Mouse (Mus musculus) Patski (cell line): Measurements from ENCODE around the gene R3hdml. TPM values are rescaled to one million over a fixed set of nuclear protein-coding genes. Genes with fewer than 3 reads are reported as not detected.

Source experiments
- ATAC-seq: fragments of 100-300 bp; one replicate; pipeline ENCODE4 v1.8.0; 2021
- CTCF ChIA-PET: fragments of 350-600 bp; sonication (Branson Sonifier 250); formaldehyde crosslinking; loops from one replicate; lab custom pipeline; 2022; ENCODE audit warnings: inconsistent platforms; lab: Charles Lee
- POLR2A ChIA-PET: fragments of 350-600 bp; sonication (Branson Sonifier 250); formaldehyde crosslinking; loops from one replicate; lab custom pipeline; 2022; ENCODE audit warnings: antibody characterized with exemption, inconsistent platforms; lab: Charles Lee
- DNase-seq: peaks from one replicate; pipeline ENCODE4 v3.0.0-alpha.2; 2011; ENCODE audit warnings: low read depth, low spot score
- H3K27me3 ChIP-seq: fragments of 371-371 bp; one replicate; pipeline ENCODE4 v1.5.1; 2021
- CTCF ChIP-seq: fragments of 100-300 bp; IDR thresholded peaks from one replicate; pipeline ENCODE4 v1.5.1; 2021
- in situ Hi-C: fragments of 300-500 bp; cut with MboI; formaldehyde crosslinking; loops from 3 replicates; pipeline ENCODE4 v1.11.1; 2018; ENCODE audit warnings: low pct_unique_long_range_greater_than_20kb, mixed read lengths
- polyA plus RNA-seq: library from polyadenylated mRNA; unstranded; gene quantifications from one replicate; pipeline ENCODE4 v1.2.3, GENCODE M21; 2021

R3hdml gene
- polyA plus RNA-seq, 1 experiment from 2014 or later: not detected

GRCm38 (mm10) chr2:163471710-163472465 is 20.2 kb upstream of the R3hdml start:
- H3K27me3 ChIP-seq: peaks cover 3% of the 10 kb centered on the region
- ATAC-seq (peak; percentile 59), DNase-seq (no peak)
- CTCF ChIA-PET: interaction anchor here (0.8 to 1.8 kb wide), 10 partner anchors 9 to 114 kb away, joined by 3 to 8 read pairs (median 4); no protein-coding TSS in a partner anchor
- POLR2A ChIA-PET: interaction anchor here (0.6 to 1.1 kb wide), 2 partner anchors 61 to 1199 kb away, joined by 3 to 4 read pairs; no protein-coding TSS in a partner anchor
- in situ Hi-C loops: loop anchor here (5.0 kb wide), 1 partner anchor 50 kb away; the partner anchor contains the start of gene Oser1
- no peak for TF ChIP-seq CTCF

DNA sequence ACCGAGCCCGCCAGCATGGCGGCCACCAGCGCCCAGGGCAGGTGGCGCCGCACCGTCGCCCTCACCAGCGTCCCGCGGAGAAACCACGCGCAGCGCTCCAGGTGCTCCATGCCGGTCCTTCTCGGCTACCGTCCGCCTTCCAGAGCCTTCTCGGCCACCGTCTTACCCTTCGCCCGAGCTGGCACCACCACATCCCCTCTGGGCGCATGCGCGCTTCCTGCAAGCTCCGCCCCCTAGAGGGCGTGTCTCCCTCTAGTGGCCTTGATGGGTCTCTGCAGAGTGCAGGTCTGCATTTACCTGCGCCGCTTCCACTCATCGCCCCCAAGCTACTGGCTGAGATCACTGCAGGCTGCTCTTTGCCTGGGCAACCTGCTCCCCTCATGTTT is 19.7 kb upstream of the R3hdml start, which contains the start of gene Fitm2:
Gene Fitm2, minus strand, starts transcription at position 164 of the 386 bp plus-strand sequence.
- POLR2A ChIA-PET: interaction anchor here (1.1 kb wide), 1 partner anchor 62 kb away, joined by 4 read pairs; no protein-coding TSS in a partner anchor
- in situ Hi-C loops: loop anchor here (5.0 kb wide), 1 partner anchor 50 kb away; the partner anchor contains the start of gene Oser1
- TF ChIP-seq CTCF: peak; percentile 99
- DNase-seq: peak; percentile 91
- ATAC-seq: peak; percentile 87
- CTCF ChIA-PET: interaction anchor here (1.1 to 1.8 kb wide), 9 partner anchors 8 to 114 kb away, joined by 3 to 8 read pairs (median 4); no protein-coding TSS in a partner anchor
- peaks cover 3% of the 10 kb centered on the region for H3K27me3 ChIP-seq

GRCm38 (mm10) chr2:163480191-163480825 is 11.8 kb upstream of the R3hdml start:
- ChIA-PET POLR2A (no interaction called here), CTCF (interaction anchor here (1.2 to 1.8 kb wide), 4 partner anchors 8 to 59 kb away, joined by 3 to 5 read pairs (median 4); partner anchors contain the start of gene Fitm2)
- H3K27me3 ChIP-seq: peaks cover 3% of the 10 kb centered on the region
- in situ Hi-C loops: no loop called here
- peak; percentile 27 for TF ChIP-seq CTCF
- DNase-seq (no peak), ATAC-seq (no peak)

DNA sequence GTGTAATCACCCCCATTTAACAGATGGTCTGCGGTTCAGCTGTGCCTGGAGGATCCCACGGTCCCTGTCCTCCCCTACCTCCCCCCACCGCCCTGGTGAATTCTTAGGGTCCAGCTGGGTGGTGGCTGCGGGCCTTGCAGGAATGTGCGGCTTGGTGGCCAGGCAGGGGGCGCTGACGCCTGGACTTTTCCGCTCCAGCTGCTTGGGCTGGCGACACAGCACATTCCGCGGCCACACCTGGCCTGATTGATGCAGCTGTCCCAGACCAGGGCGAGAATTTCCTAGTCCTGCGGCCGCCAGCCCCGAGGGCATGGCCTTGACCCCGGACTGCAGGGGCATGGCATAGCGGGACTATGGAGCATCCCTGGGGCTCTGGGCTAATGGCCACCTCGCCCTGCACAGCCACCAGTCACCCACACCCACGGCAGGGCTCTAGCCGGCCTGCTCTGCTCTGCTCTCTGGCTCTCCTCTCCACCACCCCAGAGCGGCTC is 10.5 kb upstream of the R3hdml start:
- ChIA-PET CTCF (interaction anchor here (1.3 kb wide), 1 partner anchor 9 kb away, joined by 8 read pairs; the partner anchor contains the start of gene Fitm2), POLR2A (no interaction called here)
- ATAC-seq (peak; percentile 35), DNase-seq (no peak)
- in situ Hi-C loops: no loop called here
- H3K27me3 ChIP-seq: peaks cover 5% of the 10 kb centered on the region
- no peak for TF ChIP-seq CTCF

DNA sequence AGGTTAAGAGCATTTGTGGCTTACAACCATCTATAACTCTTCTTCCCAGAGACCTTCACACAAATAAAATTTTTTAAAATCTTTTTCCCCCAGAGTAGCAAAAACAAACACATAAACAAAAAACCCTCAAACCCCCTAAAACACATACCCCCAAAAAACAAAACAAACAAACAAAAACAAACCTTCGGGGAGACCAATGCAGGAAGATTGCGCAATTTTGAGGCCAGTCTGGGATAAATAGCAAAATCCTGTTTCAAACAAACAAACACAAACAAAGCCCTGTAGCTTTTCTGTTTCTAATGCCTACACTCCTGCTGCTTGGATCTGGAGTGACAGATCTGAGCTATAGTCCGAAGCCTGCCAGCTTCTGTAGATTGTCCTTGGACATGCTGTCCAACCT is 4.8 kb upstream of the R3hdml start:
- TF ChIP-seq CTCF: no peak
- POLR2A ChIA-PET: no interaction called here
- DNase-seq: no peak
- CTCF ChIA-PET: no interaction called here
- ATAC-seq: no peak
- in situ Hi-C loops: no loop called here
- H3K27me3 ChIP-seq: peaks cover 15% of the 10 kb centered on the region

DNA sequence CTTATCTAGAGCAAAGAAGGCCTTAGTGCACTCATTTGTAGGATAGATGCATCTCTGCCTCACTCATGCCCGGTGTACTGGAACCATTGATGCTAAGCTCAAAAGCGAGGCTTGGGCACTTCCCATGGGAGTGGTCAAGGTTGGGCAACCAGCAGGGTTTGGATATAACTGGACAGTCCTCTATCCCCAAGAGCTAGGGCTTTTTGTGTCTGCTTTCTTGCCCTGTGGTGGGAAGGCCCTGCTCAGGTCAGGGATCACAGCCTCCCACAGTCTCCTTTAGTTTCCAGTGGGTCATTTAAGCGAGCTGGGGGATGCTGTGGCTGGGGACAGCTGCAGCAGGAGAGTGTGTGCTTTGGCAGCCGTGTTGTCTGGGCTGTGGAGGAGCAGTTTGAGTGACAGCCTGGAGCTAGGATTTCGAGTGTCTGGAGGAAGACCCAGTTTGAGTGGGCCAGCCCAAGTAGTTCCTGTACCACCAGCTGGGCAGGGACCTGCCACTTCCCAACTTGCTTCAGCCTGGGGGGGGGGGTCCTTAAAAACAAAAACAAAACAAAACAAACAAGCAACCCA is 2.3 kb upstream of the R3hdml start:
- H3K27me3 ChIP-seq: peaks cover 16% of the 10 kb centered on the region
- no peak for DNase-seq
- POLR2A ChIA-PET: no interaction called here
- in situ Hi-C loops: no loop called here
- ATAC-seq: no peak
- CTCF ChIA-PET: interaction anchor here (1.3 kb wide), 1 partner anchor 9 kb away, joined by 5 read pairs; no protein-coding TSS in a partner anchor
- TF ChIP-seq CTCF: no peak

DNA sequence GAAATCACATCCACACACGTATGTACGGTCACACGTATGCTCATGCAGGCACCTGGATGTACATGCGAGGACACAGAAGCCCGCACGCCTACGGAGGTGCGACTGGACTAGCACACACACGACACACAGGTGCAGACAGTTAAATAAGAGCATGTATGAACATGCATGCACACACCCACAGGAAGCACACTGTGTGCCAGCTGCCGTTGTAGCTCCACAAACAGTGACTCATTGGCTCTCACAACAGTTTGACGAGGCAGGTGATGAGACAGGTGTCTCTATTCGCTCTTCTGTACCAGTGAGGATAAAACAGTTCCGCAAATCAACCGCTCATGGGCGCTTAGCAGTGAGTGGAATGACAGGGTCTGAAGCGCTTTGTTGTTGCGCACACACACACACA is 1.5 kb upstream of the R3hdml start:
- H3K27me3 ChIP-seq: peaks cover 16% of the 10 kb centered on the region
- ATAC-seq (no peak), DNase-seq (no peak)
- TF ChIP-seq CTCF: no peak
- in situ Hi-C loops: no loop called here
- POLR2A ChIA-PET: no interaction called here
- CTCF ChIA-PET: no interaction called here

DNA sequence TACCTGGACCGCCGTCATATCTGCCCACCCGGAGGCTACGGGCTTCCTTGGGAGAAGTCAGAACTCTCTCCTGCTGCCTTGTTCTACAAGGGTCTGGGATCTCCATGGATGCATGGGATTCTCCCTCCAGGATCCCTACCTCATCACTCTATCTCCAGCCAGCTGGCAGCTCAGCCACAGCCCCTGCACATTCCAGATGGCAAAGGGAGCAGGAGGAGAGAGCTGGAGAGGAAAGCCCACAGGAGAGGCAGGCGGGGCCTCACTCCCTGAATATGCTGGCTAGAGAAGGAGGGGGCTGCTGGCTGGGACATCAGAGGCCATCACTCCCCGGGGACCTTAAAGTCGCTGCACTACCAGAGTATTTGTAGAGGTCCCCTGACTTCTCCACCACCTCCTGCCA is 767 bp upstream of the R3hdml start:
- H3K27me3 ChIP-seq: peaks cover 13% of the 10 kb centered on the region
- ATAC-seq: no peak
- ChIA-PET CTCF (no interaction called here), POLR2A (no interaction called here)
- no peak for TF ChIP-seq CTCF
- no peak for DNase-seq
- in situ Hi-C loops: no loop called here

GRCm38 (mm10) chr2:163493031-163493430 is 913 bp downstream of the R3hdml start:
- ATAC-seq (no peak), DNase-seq (no peak)
- in situ Hi-C loops: no loop called here
- peaks cover 9% of the 10 kb centered on the region for H3K27me3 ChIP-seq
- ChIA-PET POLR2A (no interaction called here), CTCF (no interaction called here)
- TF ChIP-seq CTCF: no peak

DNA sequence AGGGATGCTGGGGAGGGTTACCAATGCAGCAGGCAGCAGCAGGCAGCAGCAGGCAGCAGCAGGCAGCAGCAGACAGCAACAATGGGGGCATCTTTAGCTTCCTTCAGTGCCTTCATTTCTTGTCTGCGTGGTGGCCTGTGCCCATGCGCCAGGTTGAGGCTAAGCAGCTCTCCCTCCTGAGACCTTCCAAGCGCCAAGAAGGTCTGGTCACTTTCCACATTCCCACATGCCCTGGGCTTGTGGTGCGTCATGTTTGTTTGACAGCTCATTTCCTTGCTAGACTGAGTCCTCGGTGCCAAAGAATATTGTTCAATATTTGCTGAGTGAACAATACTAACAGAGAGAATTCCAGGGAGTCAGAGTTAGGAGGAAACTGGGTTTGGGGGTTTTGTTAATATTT is 1.9 kb downstream of the R3hdml start:
- no peak for TF ChIP-seq CTCF
- ATAC-seq (no peak), DNase-seq (no peak)
- in situ Hi-C loops: no loop called here
- peaks cover 9% of the 10 kb centered on the region for H3K27me3 ChIP-seq
- ChIA-PET CTCF (no interaction called here), POLR2A (no interaction called here)
